Mouse (Mus musculus) splenic B cell, adult 2 months (primary cell): ENCODE results near the gene Gcsam.

Source experiments
- DNase-seq: peaks from one replicate; pipeline ENCODE4 v3.0.0-alpha.2; 2011; ENCODE audit warnings: low read depth, low spot score
- H3K27me3 ChIP-seq: 2 replicates; pipeline ENCODE4 v1.6.1; 2012; ENCODE audit warnings: mild to moderate bottlenecking, low read length, moderate library complexity, mixed read lengths; ENCODE audit not compliant: control insufficient read depth, poor library complexity, insufficient read depth, severe bottlenecking
- H3K36me3 ChIP-seq: 2 replicates; pipeline ENCODE4 v1.6.1; 2012; ENCODE audit warnings: mild to moderate bottlenecking, low read length, moderate library complexity, mixed read lengths; ENCODE audit not compliant: control insufficient read depth, poor library complexity, insufficient read depth, severe bottlenecking

Gene Gcsam

DNA sequence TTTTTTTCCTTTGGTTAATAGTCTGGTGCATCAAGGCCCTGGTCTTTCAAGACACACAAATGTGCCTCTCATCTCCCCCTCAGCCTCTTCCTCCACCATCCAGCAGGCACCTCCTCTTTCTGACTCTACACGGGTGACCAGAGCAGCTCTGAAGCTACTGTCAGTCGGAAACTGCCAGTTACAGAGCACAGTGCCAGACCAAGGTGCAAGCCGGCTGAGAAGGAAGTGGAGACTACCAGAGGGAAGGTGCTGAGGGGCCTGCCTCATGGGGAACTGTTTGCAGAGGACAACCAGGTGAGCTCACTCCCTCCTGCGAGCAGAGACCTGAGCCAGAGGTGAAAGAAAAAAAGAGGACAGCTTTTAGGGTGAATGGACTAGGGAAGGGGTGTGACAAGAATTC is at the start of gene Gcsam:
Gene Gcsam (plus strand): TSS at position 114 of the 400 bp plus-strand sequence.
- Histone ChIP-seq H3K36me3 (no peaks in the 10 kb centered on the region), H3K27me3 (no peaks in the 10 kb centered on the region)
- peak; percentile 7 for DNase-seq

DNA sequence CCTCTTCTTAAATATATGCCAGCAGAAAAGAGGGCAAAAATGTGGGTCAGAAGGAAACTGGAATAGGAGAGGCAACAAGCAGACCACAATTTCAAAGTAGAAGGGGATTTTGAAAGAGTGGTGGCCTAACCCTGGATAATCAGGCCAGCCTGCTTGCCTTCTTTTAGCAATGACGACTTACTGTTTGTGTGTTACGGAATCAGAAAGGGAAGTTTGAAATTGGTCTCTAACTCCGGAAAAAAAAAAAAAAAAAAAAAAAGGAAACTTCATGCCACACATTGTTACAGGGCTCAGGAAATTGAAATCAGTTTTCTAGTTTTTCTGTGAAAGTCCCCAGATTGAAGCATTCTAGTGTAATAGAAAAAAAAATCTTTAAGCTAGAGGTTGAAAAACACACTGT is 48.4 kb upstream of the Gcsam start:
- H3K27me3 ChIP-seq, result no peaks in the 10 kb centered on the region
- no peak for DNase-seq
- H3K36me3 ChIP-seq, result no peaks in the 10 kb centered on the region

DNA sequence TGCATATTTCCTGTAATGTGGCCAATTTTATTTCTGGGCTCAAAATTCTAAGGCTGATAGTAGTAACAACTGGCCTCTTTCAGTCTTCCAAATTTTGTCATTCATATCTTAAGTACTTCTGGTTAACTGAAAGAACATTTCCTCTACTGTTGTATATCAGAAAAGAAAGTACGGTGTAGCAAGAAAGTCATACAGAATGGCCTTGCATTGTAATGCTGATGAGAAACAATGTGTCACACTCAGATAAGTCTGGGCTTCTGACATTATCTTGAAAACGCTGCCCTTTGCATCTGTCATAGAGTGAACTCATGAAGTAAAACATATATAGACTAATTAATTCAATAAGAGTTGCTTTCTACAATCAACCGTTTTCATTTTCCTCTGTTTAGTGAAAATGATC is 37.9 kb upstream of the Gcsam start:
- no peaks in the 10 kb centered on the region for H3K36me3 ChIP-seq
- DNase-seq, result no peak
- no peaks in the 10 kb centered on the region for H3K27me3 ChIP-seq

- Histone ChIP-seq H3K27me3 (peaks cover 2% of the 10 kb centered on the region; the same call in 1 of the 2 replicates), H3K36me3 (no peaks in the 10 kb centered on the region)
- peak; percentile 2 for DNase-seq
Observed at GRCm38 (mm10) chr16:45579883-45580282, 30.3 kb upstream of the Gcsam start.

DNA sequence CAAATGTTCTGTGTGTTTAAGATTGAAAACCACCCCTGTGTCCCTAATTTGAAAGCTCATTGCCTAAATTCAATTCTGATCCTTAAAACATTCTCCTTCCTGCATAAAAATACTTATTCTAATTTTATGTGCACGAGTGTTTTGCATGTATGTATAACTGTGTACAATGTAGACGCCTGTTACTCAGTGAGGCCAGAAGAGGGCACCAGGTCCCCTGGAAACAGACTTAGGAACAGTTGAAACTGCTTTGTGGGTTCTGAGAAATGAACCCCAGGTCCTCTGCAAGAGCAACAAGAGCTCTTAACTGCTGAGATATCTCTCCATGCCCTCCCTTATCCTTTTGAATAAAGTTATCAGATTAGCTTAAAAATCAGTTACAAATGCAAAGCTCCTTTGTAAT is 27.7 kb upstream of the Gcsam start:
- DNase-seq, result peak; percentile 35
- Histone ChIP-seq H3K27me3 (peaks cover 2% of the 10 kb centered on the region; the same call in 1 of the 2 replicates), H3K36me3 (no peaks in the 10 kb centered on the region)

- H3K27me3 ChIP-seq, result no peaks in the 10 kb centered on the region
- no peaks in the 10 kb centered on the region for H3K36me3 ChIP-seq
- DNase-seq, result no peak
Observed at GRCm38 (mm10) chr16:45593656-45594055, 16.5 kb upstream of the Gcsam start.

GRCm38 (mm10) chr16:45595494-45595893 is 14.7 kb upstream of the Gcsam start:
- H3K27me3 ChIP-seq, result no peaks in the 10 kb centered on the region
- DNase-seq, result no peak
- no peaks in the 10 kb centered on the region for H3K36me3 ChIP-seq

- no peaks in the 10 kb centered on the region for H3K27me3 ChIP-seq
- no peaks in the 10 kb centered on the region for H3K36me3 ChIP-seq
- DNase-seq, result peak; percentile 7
Observed at GRCm38 (mm10) chr16:45608481-45608954, 1.7 kb upstream of the Gcsam start.

- Histone ChIP-seq H3K36me3 (no peaks in the 10 kb centered on the region), H3K27me3 (no peaks in the 10 kb centered on the region)
- peak; percentile 51 for DNase-seq
Observed at GRCm38 (mm10) chr16:45609300-45609699, 880 bp upstream of the Gcsam start.

- H3K36me3 ChIP-seq, result no peaks in the 10 kb centered on the region
- DNase-seq, result no peak
- H3K27me3 ChIP-seq, result no peaks in the 10 kb centered on the region
Observed at GRCm38 (mm10) chr16:45613247-45613646, 3.1 kb downstream of the Gcsam start.

DNA sequence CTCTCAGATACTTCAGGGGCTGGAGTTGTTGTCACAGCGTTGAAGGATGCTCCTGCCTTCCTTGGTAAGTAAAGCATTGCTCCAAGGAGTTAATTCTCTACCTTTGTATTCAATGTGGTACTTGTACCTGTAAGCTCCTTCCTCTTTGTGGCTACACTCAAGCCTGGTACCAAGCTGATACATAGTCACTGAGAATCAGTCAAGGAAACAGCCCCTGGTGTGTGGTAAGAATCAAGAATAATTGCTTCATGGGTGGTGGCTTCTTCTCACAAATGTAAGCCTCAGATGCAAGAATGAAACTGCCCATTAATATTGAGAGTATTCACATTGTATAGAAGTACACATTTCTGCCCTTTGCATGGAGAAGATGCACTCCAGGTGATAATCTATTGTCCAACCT is 5.8 kb downstream of the Gcsam start:
- Histone ChIP-seq H3K27me3 (no peaks in the 10 kb centered on the region), H3K36me3 (no peaks in the 10 kb centered on the region)
- DNase-seq, result no peak

- Histone ChIP-seq H3K36me3 (no peaks in the 10 kb centered on the region), H3K27me3 (no peaks in the 10 kb centered on the region)
- no peak for DNase-seq
Observed at GRCm38 (mm10) chr16:45619751-45620375, 9.7 kb downstream of the Gcsam start.

- Histone ChIP-seq H3K27me3 (no peaks in the 10 kb centered on the region), H3K36me3 (no peaks in the 10 kb centered on the region)
- DNase-seq, result peak; percentile 10
Observed at GRCm38 (mm10) chr16:45623230-45623629, 13.1 kb downstream of the Gcsam start.

- DNase-seq, result no peak
- Histone ChIP-seq H3K36me3 (no peaks in the 10 kb centered on the region), H3K27me3 (no peaks in the 10 kb centered on the region)
Observed at GRCm38 (mm10) chr16:45624791-45625190, 14.6 kb downstream of the Gcsam start.

DNA sequence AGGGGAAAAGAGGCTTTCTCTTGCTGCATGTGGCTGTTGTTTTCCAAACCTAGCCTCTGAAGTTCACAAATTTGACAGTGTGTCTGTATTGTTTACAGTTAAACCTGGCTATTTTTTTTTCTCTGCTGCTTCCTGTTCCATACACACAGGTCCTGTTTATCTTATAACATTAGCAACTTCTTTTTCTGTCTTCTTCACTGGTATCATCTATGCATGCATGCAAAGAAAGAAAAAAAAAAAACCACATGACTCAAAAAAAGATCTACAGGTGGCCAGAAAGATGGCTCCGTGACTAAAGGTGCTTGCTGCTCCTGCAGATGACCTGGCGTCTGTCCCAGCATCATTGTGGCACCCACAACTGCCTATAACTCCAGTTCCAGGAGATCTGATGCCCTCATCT is 15.2 kb downstream of the Gcsam start:
- Histone ChIP-seq H3K36me3 (no peaks in the 10 kb centered on the region), H3K27me3 (no peaks in the 10 kb centered on the region)
- DNase-seq, result no peak
